Mouse (Mus musculus) midbrain, embryonic 10.5 days (tissue): ENCODE measurements around the gene Card6. TPM values are rescaled to one million over a fixed set of nuclear protein-coding genes. Genes with fewer than 3 reads are reported as not detected.

Experiments
- DNase-seq: peaks from one replicate; pipeline ENCODE4 v3.0.0-alpha.2; 2017; ENCODE audit warnings: low spot score
- H3K27ac ChIP-seq: fragments of 300-500 bp; sonication (generic); replicated peaks from 2 replicates; pipeline ENCODE4 v1.5.1; 2016; ENCODE audit warnings: mild to moderate bottlenecking
- H3K27me3 ChIP-seq: fragments of 300-500 bp; sonication (generic); 2 replicates; pipeline ENCODE4 v1.6.1; 2016; ENCODE audit warnings: low read depth, mild to moderate bottlenecking; ENCODE audit not compliant: poor library complexity, severe bottlenecking
- H3K36me3 ChIP-seq: fragments of 300-500 bp; sonication (generic); 2 replicates; pipeline ENCODE4 v1.6.1; 2016; ENCODE audit warnings: mild to moderate bottlenecking, moderate library complexity
- H3K4me1 ChIP-seq: fragments of 300-500 bp; sonication (generic); 2 replicates; pipeline ENCODE4 v1.6.1; 2016
- H3K4me3 ChIP-seq: fragments of 300-500 bp; sonication (generic); 2 replicates; pipeline ENCODE4 v1.5.1; 2016; ENCODE audit warnings: mild to moderate bottlenecking, moderate library complexity
- H3K9me3 ChIP-seq: fragments of 300-500 bp; sonication (generic); replicated peaks from 2 replicates; pipeline ENCODE4 v1.6.1; 2016; ENCODE audit warnings: mild to moderate bottlenecking
- WGBS: fragments of 180-500 bp; shearing (Covaris S2); methylation state at CpG from one replicate; pipeline ENCODE4 v1.1.7; 2016; 5-methylcytosine and 5-hydroxymethylcytosine counted together
- polyA plus RNA-seq: library from polyadenylated mRNA; unstranded; fragments of >200 nt; fragmentation: Nextera tagmentation; extraction: Ambion mirVana; gene quantifications from 2 replicates; pipeline ENCODE4 v1.2.1, GENCODE M21; 2016

Card6 gene
- polyA plus RNA-seq, 1 experiment from 2014 or later = 0.77 TPM

- Histone ChIP-seq H3K9me3 (no peaks in the 10 kb centered on the region), H3K4me3 (no peak overlapping the region), H3K27me3 (no peaks in the 10 kb centered on the region), H3K27ac (no peak overlapping the region), H3K36me3 (peaks cover 39% of the 10 kb centered on the region), H3K4me1 (no peaks in the 10 kb centered on the region)
- no peak for DNase-seq
- WGBS = 75% methylated on average over 4 of the region's 4 CpGs
Observed at GRCm38 (mm10) chr15:5126456-5126855, 18.1 kb upstream of the Card6 start.

- WGBS = 90% methylated on average over 12 of the region's 12 CpGs
- Histone ChIP-seq H3K27ac (no peak overlapping the region), H3K36me3 (peaks cover 81% of the 10 kb centered on the region), H3K27me3 (no peaks in the 10 kb centered on the region), H3K4me3 (no peak overlapping the region), H3K4me1 (peaks cover 12% of the 10 kb centered on the region), H3K9me3 (no peaks in the 10 kb centered on the region)
- no peak for DNase-seq
Observed at GRCm38 (mm10) chr15:5121535-5122313, 13.4 kb upstream of the Card6 start.

- no peak overlapping the region for H3K27ac ChIP-seq
- peaks cover 75% of the 10 kb centered on the region for H3K36me3 ChIP-seq
- peaks cover 21% of the 10 kb centered on the region for H3K4me1 ChIP-seq
- no peaks in the 10 kb centered on the region for H3K9me3 ChIP-seq
- no peak overlapping the region for H3K4me3 ChIP-seq
- 91% methylated on average over 2 of the region's 2 CpGs for WGBS
- no peaks in the 10 kb centered on the region for H3K27me3 ChIP-seq
- no peak for DNase-seq
Observed at GRCm38 (mm10) chr15:5119707-5120106, 11.4 kb upstream of the Card6 start.

- Histone ChIP-seq H3K36me3 (peaks cover 69% of the 10 kb centered on the region), H3K27me3 (no peaks in the 10 kb centered on the region), H3K9me3 (no peaks in the 10 kb centered on the region), H3K27ac (no peak overlapping the region), H3K4me1 (peaks cover 23% of the 10 kb centered on the region), H3K4me3 (no peak overlapping the region)
- DNase-seq = no peak
- 97% methylated on average over 2 of the region's 2 CpGs for WGBS
Observed at GRCm38 (mm10) chr15:5119192-5119591, 10.9 kb upstream of the Card6 start.

- DNase-seq = no peak
- peaks cover 23% of the 10 kb centered on the region for H3K4me1 ChIP-seq
- no peak overlapping the region for H3K4me3 ChIP-seq
- no peak overlapping the region for H3K27ac ChIP-seq
- H3K36me3 ChIP-seq = peaks cover 64% of the 10 kb centered on the region
- 93% methylated on average over 9 of the region's 9 CpGs for WGBS
- no peaks in the 10 kb centered on the region for H3K27me3 ChIP-seq
- no peaks in the 10 kb centered on the region for H3K9me3 ChIP-seq
Observed at GRCm38 (mm10) chr15:5118626-5119025, 10.3 kb upstream of the Card6 start.

- Histone ChIP-seq H3K4me3 (peak overlapping the region; percentile 86), H3K36me3 (peaks cover 49% of the 10 kb centered on the region), H3K9me3 (no peaks in the 10 kb centered on the region), H3K4me1 (peaks cover 23% of the 10 kb centered on the region), H3K27ac (peak overlapping the region; percentile 95), H3K27me3 (no peaks in the 10 kb centered on the region)
- 4% methylated on average over 22 of the region's 22 CpGs for WGBS
- no peak for DNase-seq
Observed at GRCm38 (mm10) chr15:5117031-5117601, 8.8 kb upstream of the Card6 start.

GRCm38 (mm10) chr15:5116270-5117030 lies 8.1 kb upstream of the Card6 start, which contains the start of gene Rpl37:
Gene Rpl37, plus strand, starts transcription at chr15:5116645.
- under 1% methylated on average over 55 of the region's 55 CpGs for WGBS
- peak within 1 kb of the TSS; percentile 86 for H3K4me3 ChIP-seq
- H3K27ac ChIP-seq = peak within 1 kb of the TSS; percentile 95
- peaks cover 42% of the 10 kb centered on the region for H3K36me3 ChIP-seq
- H3K27me3 ChIP-seq = no peaks in the 10 kb centered on the region
- no peaks in the 10 kb centered on the region for H3K9me3 ChIP-seq
- H3K4me1 ChIP-seq = peaks cover 23% of the 10 kb centered on the region
- peak; percentile 99 for DNase-seq

GRCm38 (mm10) chr15:5115173-5115572 lies 6.8 kb upstream of the Card6 start:
- H3K9me3 ChIP-seq = no peaks in the 10 kb centered on the region
- DNase-seq = no peak
- peak overlapping the region; percentile 86 for H3K4me3 ChIP-seq
- WGBS = 73% methylated on average over 8 of the region's 8 CpGs
- peaks cover 23% of the 10 kb centered on the region for H3K4me1 ChIP-seq
- H3K36me3 ChIP-seq = peaks cover 29% of the 10 kb centered on the region
- H3K27ac ChIP-seq = peak overlapping the region; percentile 95
- no peaks in the 10 kb centered on the region for H3K27me3 ChIP-seq

GRCm38 (mm10) chr15:5112651-5113050 lies 4.3 kb upstream of the Card6 start:
- H3K4me1 ChIP-seq = peaks cover 14% of the 10 kb centered on the region
- H3K9me3 ChIP-seq = no peaks in the 10 kb centered on the region
- H3K36me3 ChIP-seq = peaks cover 4% of the 10 kb centered on the region
- H3K4me3 ChIP-seq = no peak overlapping the region
- DNase-seq = no peak
- no peak overlapping the region for H3K27ac ChIP-seq
- 90% methylated on average over 3 of the region's 3 CpGs for WGBS
- H3K27me3 ChIP-seq = no peaks in the 10 kb centered on the region

- 84% methylated on average over 3 of the region's 3 CpGs for WGBS
- Histone ChIP-seq H3K27me3 (no peaks in the 10 kb centered on the region), H3K4me3 (no peak overlapping the region)
Observed at GRCm38 (mm10) chr15:5108655-5109040, 309 bp upstream of the Card6 start.

GRCm38 (mm10) chr15:5106293-5106692 lies 2.0 kb downstream of the Card6 start:
- WGBS = 58% methylated on average over 2 of the region's 2 CpGs
- no peaks in the 10 kb centered on the region for H3K27me3 ChIP-seq
- H3K36me3 ChIP-seq = no peaks in the 10 kb centered on the region
- no peak for DNase-seq
- H3K9me3 ChIP-seq = no peaks in the 10 kb centered on the region
- H3K4me1 ChIP-seq = no peaks in the 10 kb centered on the region
- H3K27ac ChIP-seq = no peak overlapping the region
- no peak overlapping the region for H3K4me3 ChIP-seq

More at GRCm38 (mm10) chr15:5108655-5109040, 309 bp upstream of the Card6 start:
- Histone ChIP-seq H3K36me3 (no peaks in the 10 kb centered on the region), H3K9me3 (no peaks in the 10 kb centered on the region), H3K4me1 (no peaks in the 10 kb centered on the region), H3K27ac (no peak overlapping the region)
- DNase-seq = no peak

GRCm38 (mm10) chr15:5105891-5106290 lies 2.4 kb downstream of the Card6 start:
- DNase-seq = no peak
- H3K9me3 ChIP-seq = no peaks in the 10 kb centered on the region
- H3K27ac ChIP-seq = no peak overlapping the region
- no peaks in the 10 kb centered on the region for H3K36me3 ChIP-seq
- no peaks in the 10 kb centered on the region for H3K27me3 ChIP-seq
- 83% methylated on average over 6 of the region's 6 CpGs for WGBS
- no peak overlapping the region for H3K4me3 ChIP-seq
- no peaks in the 10 kb centered on the region for H3K4me1 ChIP-seq

- H3K27ac ChIP-seq = no peak overlapping the region
- H3K4me3 ChIP-seq = no peak overlapping the region
- H3K9me3 ChIP-seq = no peaks in the 10 kb centered on the region
- 95% methylated on average over 4 of the region's 4 CpGs for WGBS
- no peaks in the 10 kb centered on the region for H3K36me3 ChIP-seq
- no peaks in the 10 kb centered on the region for H3K27me3 ChIP-seq
- H3K4me1 ChIP-seq = no peaks in the 10 kb centered on the region
- DNase-seq = no peak
Observed at GRCm38 (mm10) chr15:5102312-5102711, 6.0 kb downstream of the Card6 start.
